Mouse (Mus musculus): ENCODE measurements at regions not wholly inside any gene's neighbourhood (a gene's known extent, or its start where the extent isn't known, plus 50 kb on each side); places are given as distances from the start of the nearest gene placed in this dataset.

DNA sequence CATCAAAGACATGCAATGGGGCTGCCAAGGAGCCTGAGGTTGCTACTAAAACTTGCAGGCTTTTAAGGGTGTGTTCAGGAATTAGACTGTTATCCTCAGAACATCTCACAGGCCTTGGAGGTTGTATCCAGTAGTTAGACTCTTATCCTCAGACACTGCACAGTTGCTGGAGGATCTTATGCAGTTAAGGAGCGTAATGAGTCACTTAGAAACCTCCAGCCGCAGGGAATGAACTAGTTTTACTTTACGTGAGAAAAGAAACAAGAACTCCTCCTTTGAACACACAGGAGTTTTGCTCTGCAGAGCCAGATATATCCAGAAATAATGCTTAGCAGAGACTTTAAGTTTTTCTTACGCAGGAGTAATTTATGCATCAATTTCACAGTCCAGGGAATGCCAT is 70.1 kb upstream of the Fam241a start:
- no peak overlapping the region for H3K4me3 ChIP-seq (replicated peaks; ENCODE audit: low read length)
- no peaks in the 10 kb centered on the region for H3K27me3 ChIP-seq (ENCODE audit: insufficient read depth, low read length)
- H3K4me1 ChIP-seq (replicated peaks; ENCODE audit: low read depth, low read length): no peaks in the 10 kb centered on the region
- TF ChIP-seq NANOG (IDR thresholded peaks at IDR 0.05; ENCODE audit: borderline replicate concordance, low read length): no peak
- no peaks in the 10 kb centered on the region for H3K36me3 ChIP-seq (ENCODE audit: insufficient read depth, low read length)
- H3K9me3 ChIP-seq (ENCODE audit: low read length): no peaks in the 10 kb centered on the region

DNA sequence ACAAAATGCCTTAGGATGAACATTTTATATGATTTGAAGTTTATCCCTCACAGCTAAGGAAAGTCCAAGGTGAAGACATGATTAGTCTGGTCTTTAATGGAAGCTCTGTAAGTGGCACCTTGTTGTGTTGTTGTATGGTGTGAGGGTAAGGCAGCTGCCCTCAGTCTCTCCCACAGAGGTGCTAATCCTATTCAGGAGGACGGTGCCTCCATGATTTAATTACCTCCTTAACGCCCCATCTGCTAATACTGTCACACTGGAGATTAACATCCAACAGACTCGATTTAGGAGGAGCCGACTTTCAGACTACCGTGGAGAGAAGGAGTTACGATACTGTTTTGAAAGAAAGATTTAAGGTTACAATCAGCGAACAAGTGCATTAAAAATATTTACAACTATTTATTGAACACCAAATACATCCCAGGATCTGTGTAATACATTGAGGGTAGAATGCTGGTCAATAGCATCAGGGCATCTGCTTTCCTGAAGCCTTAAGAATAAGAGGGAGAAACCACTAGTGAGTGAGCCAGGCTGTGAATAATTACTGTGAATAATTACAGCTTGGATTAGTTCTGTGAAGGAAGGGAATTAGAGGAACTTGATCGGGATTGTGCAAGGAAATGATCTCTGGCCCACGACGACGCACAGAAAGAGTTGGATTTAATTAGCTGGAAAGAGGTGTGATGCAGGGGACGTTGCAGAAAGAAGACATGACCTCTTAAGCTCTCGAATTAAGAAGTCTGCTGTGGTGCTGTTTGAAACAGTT is 63.0 kb upstream of the Fam241a start:
- H3K27me3 ChIP-seq (ENCODE audit: insufficient read depth, low read length): no peaks in the 10 kb centered on the region
- TF ChIP-seq NANOG (IDR thresholded peaks at IDR 0.05; ENCODE audit: borderline replicate concordance, low read length): no peak
- TF ChIP-seq POU5F1 (IDR thresholded peaks at IDR 0.05; ENCODE audit: borderline replicate concordance, low read length): no peak
- TF ChIP-seq CTCF (conservative IDR thresholded peaks at IDR 0.05; ENCODE audit: low read length): no peak

DNA sequence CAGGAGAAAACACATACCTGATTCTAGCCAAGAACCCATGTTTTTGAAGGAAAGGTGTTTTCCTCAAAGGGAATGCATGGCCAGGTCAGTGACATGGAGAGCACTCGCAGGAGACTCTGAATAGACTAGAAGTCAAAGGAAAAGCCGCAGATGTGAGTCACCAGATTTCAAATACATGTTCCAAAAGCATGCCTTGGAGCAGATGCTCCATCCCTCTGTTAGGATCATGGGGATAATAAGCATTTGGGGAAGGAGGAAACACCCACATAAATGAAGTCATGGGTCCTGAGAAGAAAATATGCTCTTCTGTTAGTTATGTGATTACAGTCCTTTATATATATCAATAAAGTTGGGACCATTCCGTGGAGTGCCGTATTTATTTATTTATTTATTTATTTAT is 58.7 kb upstream of the Fam241a start:
- TF ChIP-seq CTCF (conservative IDR thresholded peaks at IDR 0.05; ENCODE audit: low read length) (no peak), NANOG (IDR thresholded peaks at IDR 0.05; ENCODE audit: borderline replicate concordance, low read length) (no peak), POU5F1 (IDR thresholded peaks at IDR 0.05; ENCODE audit: borderline replicate concordance, low read length) (no peak)
- Histone ChIP-seq H3K36me3 (ENCODE audit: insufficient read depth, low read length) (no peaks in the 10 kb centered on the region), H3K4me1 (replicated peaks; ENCODE audit: low read depth, low read length) (no peaks in the 10 kb centered on the region), H3K27me3 (ENCODE audit: insufficient read depth, low read length) (no peaks in the 10 kb centered on the region), H3K9me3 (ENCODE audit: low read length) (peaks cover 24% of the 10 kb centered on the region), H3K4me3 (replicated peaks; ENCODE audit: low read length) (no peak overlapping the region)

More for the DNA sequence above, 63.0 kb upstream of the Fam241a start:
- peaks cover 7% of the 10 kb centered on the region for H3K9me3 ChIP-seq (ENCODE audit: low read length)
- H3K36me3 ChIP-seq (ENCODE audit: insufficient read depth, low read length): no peaks in the 10 kb centered on the region
- H3K4me1 ChIP-seq (replicated peaks; ENCODE audit: low read depth, low read length): no peaks in the 10 kb centered on the region
- H3K4me3 ChIP-seq (replicated peaks; ENCODE audit: low read length): no peak overlapping the region

DNA sequence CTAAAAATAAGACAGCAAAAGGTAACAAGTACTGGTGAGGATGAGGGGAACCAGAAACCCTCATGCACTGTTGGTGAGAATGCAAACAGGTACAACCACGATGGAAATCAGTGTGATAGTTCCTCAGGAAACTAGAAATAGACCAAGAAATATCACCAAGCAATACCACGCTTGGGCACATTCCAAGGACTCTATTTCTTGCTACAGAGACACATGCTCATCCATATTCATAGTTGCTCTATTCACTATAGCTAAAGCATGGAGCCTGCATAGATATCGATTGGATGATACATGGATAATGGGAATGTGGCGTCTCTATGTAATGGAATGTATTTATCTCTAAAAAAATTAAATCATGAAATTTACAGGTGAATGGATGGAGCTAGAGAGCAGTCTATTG is 57.5 kb upstream of the Fam241a start:
- H3K4me3 ChIP-seq (replicated peaks; ENCODE audit: low read length): no peak overlapping the region
- no peaks in the 10 kb centered on the region for H3K4me1 ChIP-seq (replicated peaks; ENCODE audit: low read depth, low read length)
- H3K27me3 ChIP-seq (ENCODE audit: insufficient read depth, low read length): no peaks in the 10 kb centered on the region
- H3K36me3 ChIP-seq (ENCODE audit: insufficient read depth, low read length): no peaks in the 10 kb centered on the region
- H3K9me3 ChIP-seq (ENCODE audit: low read length): peaks cover 24% of the 10 kb centered on the region
- TF ChIP-seq NANOG (IDR thresholded peaks at IDR 0.05; ENCODE audit: borderline replicate concordance, low read length) (no peak), POU5F1 (IDR thresholded peaks at IDR 0.05; ENCODE audit: borderline replicate concordance, low read length) (no peak), CTCF (conservative IDR thresholded peaks at IDR 0.05; ENCODE audit: low read length) (no peak)

DNA sequence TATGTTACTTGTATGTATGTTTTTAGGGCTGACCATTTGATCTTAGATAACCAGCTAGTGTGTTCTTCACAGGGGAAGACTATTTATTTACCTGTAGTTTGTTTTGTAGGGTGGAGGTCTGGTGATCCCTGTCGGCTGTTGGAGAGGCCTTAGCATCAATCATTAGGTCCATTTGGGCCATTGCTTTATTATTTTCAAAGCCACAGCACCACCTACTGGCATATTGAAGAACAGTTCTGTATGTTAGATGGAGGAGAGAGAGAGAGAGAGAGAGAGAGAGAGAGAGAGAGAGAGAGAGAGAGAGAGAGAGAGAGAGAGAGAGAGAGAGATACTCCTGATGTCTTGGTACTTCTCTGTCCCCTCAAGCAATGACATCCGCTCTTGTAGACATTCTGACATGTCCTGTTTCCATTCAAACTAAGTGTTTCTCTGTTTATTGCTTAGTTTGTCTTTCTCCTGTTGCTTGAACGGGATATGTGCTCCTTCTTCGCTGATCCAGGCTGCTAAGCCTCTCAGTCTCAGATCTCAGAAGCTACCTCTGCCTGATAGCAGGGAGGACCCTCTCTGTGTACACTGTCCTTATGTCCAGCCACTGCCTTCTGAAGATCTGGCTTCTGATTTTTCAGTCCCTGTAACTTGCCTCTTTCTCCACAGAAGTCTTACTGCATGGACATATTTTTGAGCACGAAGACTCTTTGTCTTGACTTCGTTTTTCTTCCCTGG is 52.9 kb upstream of the Fam241a start:
- Histone ChIP-seq H3K27me3 (ENCODE audit: insufficient read depth, low read length) (no peaks in the 10 kb centered on the region), H3K36me3 (ENCODE audit: insufficient read depth, low read length) (no peaks in the 10 kb centered on the region), H3K4me3 (replicated peaks; ENCODE audit: low read length) (no peak overlapping the region), H3K4me1 (replicated peaks; ENCODE audit: low read depth, low read length) (no peaks in the 10 kb centered on the region), H3K9me3 (ENCODE audit: low read length) (peaks cover 17% of the 10 kb centered on the region)
- no peak for TF ChIP-seq POU5F1 (IDR thresholded peaks at IDR 0.05; ENCODE audit: borderline replicate concordance, low read length)
- peak; percentile 26; the same call in 1 of the 2 replicates for TF ChIP-seq CTCF (conservative IDR thresholded peaks at IDR 0.05; ENCODE audit: low read length)
- TF ChIP-seq NANOG (IDR thresholded peaks at IDR 0.05; ENCODE audit: borderline replicate concordance, low read length): no peak

DNA sequence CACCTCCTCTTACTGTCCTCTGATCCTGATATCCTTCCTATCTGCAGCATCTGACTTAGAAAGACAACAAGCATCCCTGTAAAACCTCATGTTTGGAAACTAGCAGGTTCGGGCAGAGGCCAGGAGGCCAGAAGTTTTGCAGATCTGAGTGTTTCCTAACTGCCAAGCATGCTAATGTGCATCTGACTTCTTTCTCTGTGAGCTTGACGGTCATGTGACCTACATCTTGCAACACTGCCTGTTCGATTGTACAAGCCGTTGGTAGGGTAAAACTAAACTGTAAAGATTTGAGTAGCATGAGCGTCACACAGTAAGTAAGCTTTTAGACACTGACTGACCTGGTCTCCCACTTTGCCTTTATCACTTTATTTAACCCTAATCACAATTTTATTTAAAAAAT is 52.2 kb upstream of the Fam241a start:
- Histone ChIP-seq H3K36me3 (ENCODE audit: insufficient read depth, low read length) (no peaks in the 10 kb centered on the region), H3K4me1 (replicated peaks; ENCODE audit: low read depth, low read length) (no peaks in the 10 kb centered on the region), H3K4me3 (replicated peaks; ENCODE audit: low read length) (no peak overlapping the region), H3K9me3 (ENCODE audit: low read length) (peaks cover 14% of the 10 kb centered on the region), H3K27me3 (ENCODE audit: insufficient read depth, low read length) (no peaks in the 10 kb centered on the region)
- TF ChIP-seq POU5F1 (IDR thresholded peaks at IDR 0.05; ENCODE audit: borderline replicate concordance, low read length) (no peak), NANOG (IDR thresholded peaks at IDR 0.05; ENCODE audit: borderline replicate concordance, low read length) (no peak), CTCF (conservative IDR thresholded peaks at IDR 0.05; ENCODE audit: low read length) (no peak)
